Mouse (Mus musculus) gastrocnemius, postnatal 14 days (tissue): Measurements from ENCODE around the gene Kcnk4. TPM values are rescaled to one million over a fixed set of nuclear protein-coding genes. Genes with fewer than 3 reads are reported as not detected.
A peak's percentile ranks its signal among the peaks of the same experiment; 100 is the strongest.

Source experiments
- DNase-seq: peaks from one replicate; pipeline ENCODE4 v3.0.0; 2021; ENCODE audit warnings: mixed read lengths
- intact Hi-C: fragments of 180-260 bp; cut with DNase I; formaldehyde crosslinking; loops from one replicate; pipeline ENCODE4 v1.15.1; 2025; ENCODE audit warnings: low total_unique reads
- total RNA-seq, 2 experiments: library from RNA; stranded (reverse); gene quantifications; 2 replicates each; pipeline ENCODE4 v1.2.3; 2021

The Kcnk4 gene
- total RNA-seq, 2 experiments from 2014 or later = not detected

- DNase-seq = no peak
- intact Hi-C loops = no loop called here
Observed at GRCm38 (mm10) chr19:6940396-6941351, 6.4 kb upstream of the Kcnk4 start.

- DNase-seq = no peak
- intact Hi-C loops = no loop called here
Observed at GRCm38 (mm10) chr19:6939106-6940002, 5.0 kb upstream of the Kcnk4 start.

DNA sequence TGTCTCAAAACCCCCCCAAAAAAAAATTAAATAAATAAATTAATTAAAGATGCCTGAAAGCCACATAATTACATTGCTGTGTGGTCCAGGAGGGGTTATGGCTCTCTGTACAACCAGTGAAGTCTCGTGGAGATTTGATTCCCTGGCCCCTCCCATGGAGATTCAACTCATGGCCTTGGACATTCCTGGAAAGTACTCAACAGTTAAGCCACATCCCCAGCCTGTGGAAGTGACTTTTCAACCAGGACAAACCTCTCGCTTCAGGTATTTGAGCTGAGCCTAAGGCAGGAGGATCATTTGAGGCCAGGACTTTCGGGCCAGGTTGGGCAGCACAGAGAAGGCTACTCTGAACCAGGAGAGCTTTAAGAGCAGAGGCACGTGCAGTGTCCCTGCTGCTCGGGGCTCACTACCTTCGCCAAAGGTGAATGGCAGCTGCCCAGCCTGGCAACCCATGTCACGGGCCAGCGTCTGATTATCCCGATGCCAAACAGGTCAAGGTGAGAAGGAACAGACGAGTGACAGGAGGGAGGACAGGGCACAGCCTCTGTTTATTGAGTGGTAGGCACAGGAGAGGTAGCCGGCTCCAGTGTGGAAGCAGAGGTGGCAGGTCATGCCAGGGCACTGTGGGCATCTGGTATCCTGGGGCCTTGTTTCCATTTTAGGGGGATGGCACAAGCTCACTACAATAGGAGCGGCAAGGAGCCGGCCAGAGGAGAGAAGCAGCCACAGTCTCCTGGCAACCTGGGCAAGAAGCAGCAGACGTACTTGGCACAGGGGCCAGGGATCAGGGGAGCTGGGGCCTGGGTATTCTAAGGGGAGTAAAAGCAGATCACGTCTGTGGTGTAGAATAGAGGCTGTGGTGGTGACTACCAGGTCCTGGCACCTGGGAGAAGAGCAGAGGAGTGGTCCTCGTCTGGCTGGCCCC lies 3.5 kb upstream of the Kcnk4 start:
- DNase-seq = no peak
- intact Hi-C loops = no loop called here

DNA sequence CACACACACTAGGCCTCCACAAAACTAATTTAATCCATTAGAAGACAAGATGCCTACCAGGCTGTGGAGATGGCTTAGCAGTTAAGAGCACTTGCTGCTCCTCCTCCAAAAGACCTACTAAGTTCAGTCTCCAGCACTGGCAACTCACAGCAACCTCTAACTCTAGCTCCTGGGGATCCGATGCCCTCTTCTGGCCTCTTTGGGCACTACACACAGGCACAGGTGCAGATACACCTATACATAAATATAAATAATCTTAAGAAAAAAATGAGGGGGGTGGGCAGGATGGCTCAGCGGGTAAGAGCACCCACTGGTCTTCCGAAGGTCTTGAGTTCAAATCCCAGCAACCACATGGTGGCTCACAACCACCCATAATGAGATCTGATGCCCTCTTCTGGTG lies 2.0 kb upstream of the Kcnk4 start:
- DNase-seq = no peak
- intact Hi-C loops = no loop called here

DNA sequence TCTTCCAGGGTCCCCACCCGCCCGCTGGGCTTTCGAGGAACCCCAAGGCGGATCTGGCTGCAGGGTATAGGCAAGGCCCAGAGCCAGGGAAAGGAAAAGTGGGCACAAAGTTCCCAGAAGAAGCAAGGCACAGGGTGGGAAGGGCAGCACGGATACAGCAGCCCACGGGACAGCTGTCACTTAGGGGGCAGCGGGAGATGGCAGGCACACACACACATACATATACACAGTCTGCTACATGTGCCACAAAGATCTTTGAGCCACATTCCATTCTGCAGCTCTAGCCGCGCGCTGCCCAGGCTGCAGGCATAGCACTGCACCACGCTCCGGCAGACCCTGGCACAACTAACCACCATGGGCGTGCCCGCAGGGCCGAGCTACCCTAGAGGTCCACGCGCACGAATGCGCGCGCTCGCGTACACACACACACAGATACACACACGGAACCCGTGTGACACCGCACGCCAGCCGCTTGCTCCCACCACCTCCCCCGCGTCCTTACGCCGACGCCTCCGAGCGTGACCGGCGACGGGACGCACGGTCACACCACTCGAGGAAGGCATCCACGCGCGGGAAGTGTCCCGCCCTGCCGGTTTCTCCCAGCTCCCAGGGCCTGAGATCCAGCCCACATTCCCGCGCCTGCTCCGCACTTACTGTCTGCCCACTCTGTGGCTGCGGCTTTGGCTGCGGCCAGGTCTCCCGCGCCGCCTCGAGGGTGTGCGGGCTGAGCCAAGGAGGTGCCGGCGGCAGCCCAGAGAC lies 700 bp downstream of the Kcnk4 start:
- DNase-seq = no peak
- intact Hi-C loops = no loop called here

DNA sequence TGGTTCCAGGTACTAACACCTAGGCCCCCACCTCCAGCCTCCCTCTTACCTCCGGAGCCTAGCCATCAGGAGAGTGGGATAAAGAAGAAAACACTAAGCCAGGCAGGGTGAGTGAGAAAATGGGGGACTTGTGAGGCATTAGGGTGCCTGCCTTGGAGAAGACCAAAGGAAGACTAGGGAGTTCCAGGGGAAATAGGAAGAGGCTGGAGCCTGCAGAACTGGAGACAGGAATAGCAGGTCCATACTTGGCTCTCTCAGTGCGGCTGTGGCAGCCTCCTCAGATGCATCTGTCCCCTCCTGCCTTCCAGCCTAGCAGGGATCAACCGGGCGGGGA lies 1.2 kb downstream of the Kcnk4 start:
- DNase-seq = no peak
- intact Hi-C loops = no loop called here

DNA sequence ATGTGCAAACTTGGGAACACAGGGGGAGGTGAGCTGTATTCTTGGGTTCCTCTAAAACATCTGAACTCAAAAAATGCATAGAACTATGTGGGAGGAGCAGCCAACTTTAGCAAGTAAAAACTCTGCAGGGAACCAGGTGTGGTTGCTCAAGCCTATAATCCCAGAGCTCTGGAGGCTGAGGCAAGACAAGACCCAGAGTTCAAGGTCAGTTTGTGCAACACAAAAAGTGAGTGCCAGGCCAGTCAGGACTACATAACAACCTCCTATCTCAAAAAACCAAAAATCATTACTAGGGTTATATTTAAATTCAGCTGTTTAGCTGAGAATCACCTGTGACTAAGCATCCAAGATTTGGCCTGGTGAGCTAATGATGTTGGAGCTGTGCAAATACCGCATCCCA lies 2.3 kb downstream of the Kcnk4 start:
- no peak for DNase-seq
- intact Hi-C loops = no loop called here

GRCm38 (mm10) chr19:6931002-6931401 lies 3.3 kb downstream of the Kcnk4 start:
- no peak for DNase-seq
- intact Hi-C loops = no loop called here

DNA sequence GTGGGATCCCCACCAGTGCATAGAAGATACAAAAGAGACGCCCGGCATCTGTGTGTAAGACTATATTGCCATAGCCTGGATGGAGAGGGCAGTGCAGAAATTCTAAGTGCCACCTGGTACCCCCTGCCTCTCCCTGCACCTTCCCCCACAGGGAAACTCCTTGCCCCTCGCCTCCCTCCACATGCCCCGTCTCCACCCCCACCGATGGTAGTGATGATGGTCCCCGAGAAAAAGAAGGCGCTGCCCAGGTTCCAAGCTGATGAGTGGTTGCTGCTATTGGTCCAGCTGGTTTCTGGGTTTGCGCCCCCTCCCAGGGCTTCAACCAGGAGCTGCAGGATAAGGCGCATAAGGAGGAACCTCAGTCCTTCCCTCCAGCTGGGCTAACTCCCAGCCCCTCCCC lies 6.2 kb downstream of the Kcnk4 start:
- intact Hi-C loops = no loop called here
- no peak for DNase-seq

DNA sequence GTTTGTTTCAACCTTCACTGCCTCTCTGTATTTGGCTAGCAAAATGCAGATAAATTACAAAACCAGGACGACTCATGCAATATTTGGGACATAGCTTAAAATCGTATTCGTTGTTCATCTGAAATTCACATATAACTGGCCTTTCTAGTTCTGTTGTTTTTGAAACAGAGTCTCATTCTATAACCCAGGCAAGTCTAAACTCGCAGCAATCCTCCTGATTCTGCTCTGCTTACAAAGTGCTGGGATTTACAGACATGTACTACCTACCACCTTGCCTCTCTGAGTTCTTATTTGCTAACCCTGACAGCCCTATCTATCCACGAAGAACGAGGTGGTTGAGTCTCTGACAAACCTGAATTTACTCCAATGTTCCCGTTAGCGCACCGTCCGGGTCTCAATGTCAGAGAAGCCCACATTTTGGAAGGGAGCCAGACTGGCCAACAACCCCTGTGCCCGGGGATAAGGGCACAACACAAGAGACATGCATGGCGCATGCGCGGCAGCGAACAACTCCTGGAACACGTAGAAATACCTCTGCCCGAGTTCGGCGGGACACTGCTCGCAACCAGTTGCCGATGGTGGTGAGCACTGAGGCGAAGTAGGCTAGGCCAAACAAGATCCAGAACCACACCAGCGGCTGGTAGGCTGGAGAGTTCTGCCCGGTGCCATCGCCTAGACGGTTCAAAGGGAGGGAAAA lies 7.6 kb downstream of the Kcnk4 start:
- intact Hi-C loops = no loop called here
- no peak for DNase-seq

- no peak for DNase-seq
- intact Hi-C loops = no loop called here
Observed at GRCm38 (mm10) chr19:6925611-6926329, 8.5 kb downstream of the Kcnk4 start.

GRCm38 (mm10) chr19:6925307-6925573 lies 9.1 kb downstream of the Kcnk4 start, which contains the start of gene Catsperz:
Gene Catsperz (minus strand): TSS chr19:6925380.
- DNase-seq = no peak
- intact Hi-C loops = no loop called here

DNA sequence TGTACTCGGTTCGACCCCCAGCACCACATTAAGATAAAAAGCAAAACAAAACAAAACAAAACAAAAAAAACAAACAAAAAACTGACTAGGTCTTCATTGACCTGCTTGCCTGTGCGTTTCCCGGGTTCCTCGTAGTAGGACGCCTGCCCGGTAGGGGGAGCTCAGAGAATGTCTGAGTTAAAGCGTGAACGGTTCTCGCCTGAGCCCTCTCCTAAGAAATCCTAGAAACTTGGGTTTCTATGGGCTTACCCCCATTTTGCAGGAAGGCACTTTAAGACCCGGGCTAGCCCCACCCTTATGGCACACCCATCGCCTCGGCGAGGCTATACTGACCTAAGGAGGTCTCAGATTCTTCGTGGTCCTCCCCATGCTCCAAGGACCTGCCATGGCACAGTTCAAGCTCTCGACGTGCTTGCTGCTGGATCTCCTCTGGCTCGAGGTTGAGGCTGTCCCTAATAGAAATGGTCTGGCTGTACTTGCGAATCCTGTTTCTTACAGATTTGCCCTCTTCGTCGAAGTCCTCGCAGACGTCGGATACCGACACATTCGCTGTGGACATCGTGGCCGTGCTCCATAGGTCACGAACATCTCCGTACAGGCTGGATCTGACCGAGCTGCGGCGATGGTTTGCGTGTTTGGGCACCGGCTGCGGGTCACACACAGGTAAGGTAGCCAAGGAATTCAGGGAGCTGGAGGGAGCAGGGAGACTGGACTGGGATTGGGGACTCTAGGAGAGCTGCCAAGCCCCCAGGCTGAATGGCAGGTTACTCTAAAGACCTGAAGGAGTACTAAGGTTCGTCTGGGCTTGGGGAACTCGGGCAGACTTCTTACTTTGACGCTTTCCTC lies 9.6 kb downstream of the Kcnk4 start:
- peak; percentile 83 for DNase-seq
- intact Hi-C loops = no loop called here

- DNase-seq = no peak
- intact Hi-C loops = no loop called here
Observed at GRCm38 (mm10) chr19:6922901-6923735, 11.2 kb downstream of the Kcnk4 start.

- intact Hi-C loops = no loop called here
Observed at GRCm38 (mm10) chr19:6921647-6922567, 12.4 kb downstream of the Kcnk4 start, which contains the start of gene Esrra. Gene Esrra (minus strand): TSS chr19:6921813.

More at GRCm38 (mm10) chr19:6921647-6922567, 12.4 kb downstream of the Kcnk4 start, which contains the start of gene Esrra:
- DNase-seq = peak; percentile 100
